Mouse (Mus musculus): ENCODE results near the gene Cacna2d2.

- TF ChIP-seq CTCF (IDR thresholded peaks at IDR 0.05; ENCODE audit: insufficient read depth, low read length), result no peak
- TF ChIP-seq POLR2A (IDR thresholded peaks at IDR 0.05; ENCODE audit: borderline replicate concordance, extremely low read depth, low read depth, low read length), result no peak
These were observed 80.2 kb downstream of the Cacna2d2 start for GRCm38 (mm10) chr9:107479593-107479992.
